In genomic region chr4:21678101-21678974, GRCm38 (mm10) we compare ENCODE assay signal across 8 mouse cellular contexts. TPM values are rescaled to one million over a fixed set of nuclear protein-coding genes. Genes with fewer than 3 reads are reported as not detected.
A peak's percentile ranks its signal among the peaks of the same experiment; 100 is the strongest.
DNase-seq lines count a peak whose midpoint lies in the region; ATAC-seq and TF ChIP-seq lines count a peak whose summit lies in the region.

No protein-coding gene starts in this region.

- under 1% methylated on average over 83 of the region's 84 CpGs for WGBS in kidney, embryonic 16.5 days
- WGBS in embryonic facial prominence, embryonic 10.5 days = under 1% methylated on average over 84 of the region's 84 CpGs
- WGBS in intestine, postnatal 0 days = 2% methylated on average over 83 of the region's 84 CpGs
- WGBS in neural tube, embryonic 14.5 days = 2% methylated on average over 82 of the region's 84 CpGs

- peak; percentile 26; the same call in 1 of the 2 replicates for ATAC-seq in kidney, embryonic 16.5 days (ENCODE audit: low FRiP score, low TSS enrichment)
- 0 out of 2 replicates have a peak, but pooled peaks have one; percentile 13 for ATAC-seq in intestine, postnatal 0 days
- ATAC-seq in neural tube, embryonic 14.5 days (ENCODE audit: low read depth) = peak; percentile 60

- H3K27me3 ChIP-seq in kidney, embryonic 16.5 days (ENCODE audit: insufficient read depth, low read length) = peaks cover 90% of the 10 kb centered on the region
- peaks cover 100% of the 10 kb centered on the region for H3K27me3 ChIP-seq in embryonic facial prominence, embryonic 10.5 days (replicated peaks; ENCODE audit: low read depth, poor library complexity, severe bottlenecking)
- peaks cover 89% of the 10 kb centered on the region for H3K27me3 ChIP-seq in intestine, postnatal 0 days (replicated peaks; ENCODE audit: control insufficient read depth, insufficient read depth, low read length)
- peaks cover 48% of the 10 kb centered on the region for H3K27me3 ChIP-seq in neural tube, embryonic 14.5 days (ENCODE audit: control insufficient read depth, insufficient read depth, low read length)

- no peaks in the 10 kb centered on the region for H3K36me3 ChIP-seq in kidney, embryonic 16.5 days (ENCODE audit: insufficient read depth, low read length)
- no peaks in the 10 kb centered on the region for H3K36me3 ChIP-seq in embryonic facial prominence, embryonic 10.5 days (replicated peaks)
- no peaks in the 10 kb centered on the region for H3K36me3 ChIP-seq in intestine, postnatal 0 days (ENCODE audit: control insufficient read depth, insufficient read depth)
- no peaks in the 10 kb centered on the region for H3K36me3 ChIP-seq in neural tube, embryonic 14.5 days (ENCODE audit: control insufficient read depth, insufficient read depth, low read length)

- H3K4me1 ChIP-seq in kidney, embryonic 16.5 days (ENCODE audit: insufficient read depth, low read length) = peaks cover 15% of the 10 kb centered on the region
- peaks cover 19% of the 10 kb centered on the region for H3K4me1 ChIP-seq in embryonic facial prominence, embryonic 10.5 days
- peaks cover 3% of the 10 kb centered on the region; the same call in 1 of the 2 replicates for H3K4me1 ChIP-seq in intestine, postnatal 0 days (replicated peaks; ENCODE audit: control insufficient read depth, insufficient read depth, low read length)
- peaks cover 7% of the 10 kb centered on the region; the same call in 1 of the 2 replicates for H3K4me1 ChIP-seq in neural tube, embryonic 14.5 days (ENCODE audit: control insufficient read depth, insufficient read depth, low read length)

- H3K4me2 ChIP-seq in kidney, embryonic 16.5 days (replicated peaks; ENCODE audit: low read depth, low read length) = peak overlapping the region; percentile 61
- peak overlapping the region; percentile 75 for H3K4me2 ChIP-seq in intestine, postnatal 0 days (replicated peaks; ENCODE audit: low read depth)
- H3K4me2 ChIP-seq in neural tube, embryonic 14.5 days (ENCODE audit: low read depth, low read length) = peak overlapping the region; percentile 55

- no peak overlapping the region for H3K27ac ChIP-seq in kidney, embryonic 16.5 days (ENCODE audit: low read length)
- no peak overlapping the region; the same call in 1 of the 2 replicates for H3K27ac ChIP-seq in embryonic facial prominence, embryonic 10.5 days (replicated peaks)
- H3K27ac ChIP-seq in intestine, postnatal 0 days (ENCODE audit: low read depth, low read length) = no peak overlapping the region
- no peak overlapping the region for H3K27ac ChIP-seq in neural tube, embryonic 14.5 days (ENCODE audit: low read depth, low read length)

- H3K4me3 ChIP-seq in kidney, embryonic 16.5 days (ENCODE audit: low read length) = peak overlapping the region; percentile 45
- H3K4me3 ChIP-seq in embryonic facial prominence, embryonic 10.5 days = peak overlapping the region; percentile 56
- H3K4me3 ChIP-seq in intestine, postnatal 0 days (ENCODE audit: low read depth, low read length) = peak overlapping the region; percentile 50
- peak overlapping the region; percentile 38 for H3K4me3 ChIP-seq in neural tube, embryonic 14.5 days (ENCODE audit: low read depth, low read length)

- peak overlapping the region; percentile 22; the same call in 1 of the 2 replicates for H3K9ac ChIP-seq in kidney, embryonic 16.5 days (replicated peaks; ENCODE audit: low read length)
- no peak overlapping the region for H3K9ac ChIP-seq in intestine, postnatal 0 days (ENCODE audit: low read depth, low read length)
- H3K9ac ChIP-seq in neural tube, embryonic 14.5 days (replicated peaks; ENCODE audit: low read depth, low read length) = peak overlapping the region; percentile 25

- DNase-seq in kidney, postnatal 14 days = no peak
- DNase-seq in embryonic facial prominence, embryonic 10.5 days (ENCODE audit: low spot score) = peak; percentile 57
- DNase-seq in T-cell, adult 2 months (ENCODE audit: low spot score) = no peak
- DNase-seq in MN1 (ENCODE audit: low spot score) = no peak
- DNase-seq in frontal cortex, adult 2 months (ENCODE audit: extremely low spot score in 1 of 2, low spot score in 1 of 2) = no peak

- no peak for TF ChIP-seq CTCF in intestine, postnatal 0 days (IDR thresholded peaks at IDR 0.05; ENCODE audit: low read depth)

- H3K9me3 ChIP-seq in kidney, embryonic 16.5 days (ENCODE audit: low read length) = no peaks in the 10 kb centered on the region
- no peaks in the 10 kb centered on the region for H3K9me3 ChIP-seq in embryonic facial prominence, embryonic 10.5 days
- no peaks in the 10 kb centered on the region for H3K9me3 ChIP-seq in intestine, postnatal 0 days (ENCODE audit: control insufficient read depth)
- no peaks in the 10 kb centered on the region for H3K9me3 ChIP-seq in neural tube, embryonic 14.5 days (ENCODE audit: control insufficient read depth, low read length)

RNA-seq across cellular contexts. Expression of gene Prdm13, which starts 7.4 kb away (rescaled TPM):
- polyA plus RNA-seq in kidney, embryonic 16.5 days (2015; fragmentation: Nextera tagmentation; extraction: Ambion mirVana) = not detected in 2 replicates
- polyA plus RNA-seq in embryonic facial prominence, embryonic 10.5 days (2016; fragmentation: Nextera tagmentation; extraction: Ambion mirVana) = 0.52 TPM in 1 of 2 replicates, not detected in the other
- polyA plus RNA-seq in intestine, postnatal 0 days (2015; fragmentation: Nextera tagmentation; extraction: Ambion mirVana) = not detected in 2 replicates
- polyA plus RNA-seq in neural tube, embryonic 14.5 days (2014; fragmentation: Nextera tagmentation; extraction: Ambion mirVana) = 0.36 and 0.50 TPM in 2 replicates
- not detected in 2 replicates for polyA plus RNA-seq in frontal cortex, adult 2 months (2012; rRNA removed)

RNA-seq across cellular contexts. Expression of gene Ccnc, which starts 49.2 kb away (rescaled TPM):
- 40.2 and 40.7 TPM in 2 replicates for polyA plus RNA-seq in kidney, embryonic 16.5 days (2015; fragmentation: Nextera tagmentation; extraction: Ambion mirVana)
- 46.6 TPM in 2 replicates for polyA plus RNA-seq in embryonic facial prominence, embryonic 10.5 days (2016; fragmentation: Nextera tagmentation; extraction: Ambion mirVana)
- 20.2 and 20.7 TPM in 2 replicates for polyA plus RNA-seq in intestine, postnatal 0 days (2015; fragmentation: Nextera tagmentation; extraction: Ambion mirVana)
- 71.5 and 76.5 TPM in 2 replicates for polyA plus RNA-seq in neural tube, embryonic 14.5 days (2014; fragmentation: Nextera tagmentation; extraction: Ambion mirVana)
- polyA plus RNA-seq in frontal cortex, adult 2 months (2012; rRNA removed) = 25.2 and 27.9 TPM in 2 replicates
